Mouse (Mus musculus): ENCODE measurements around the gene Rubcn. TPM values are rescaled to one million over a fixed set of nuclear protein-coding genes. Genes with fewer than 3 reads are reported as not detected.
A peak's percentile ranks its signal among the peaks of the same experiment; 100 is the strongest.

Gene Rubcn
- total RNA-seq, 2 experiments from 2014 or later: 24.1 to 35.3 TPM

- no peak for DNase-seq
Observed at GRCm38 (mm10) chr16:32870231-32870630, 7.3 kb downstream of the Rubcn start.

GRCm38 (mm10) chr16:32867919-32868552 lies 9.5 kb downstream of the Rubcn start:
- peak; percentile 93 for DNase-seq

GRCm38 (mm10) chr16:32866713-32867112 lies 10.9 kb downstream of the Rubcn start:
- no peak for DNase-seq

GRCm38 (mm10) chr16:32865401-32865800 lies 12.2 kb downstream of the Rubcn start:
- DNase-seq: no peak

GRCm38 (mm10) chr16:32861813-32862385 lies 15.7 kb downstream of the Rubcn start:
- no peak for DNase-seq

GRCm38 (mm10) chr16:32858771-32859636 lies 18.6 kb downstream of the Rubcn start:
- peak; percentile 45 for DNase-seq

GRCm38 (mm10) chr16:32858356-32858755 lies 19.2 kb downstream of the Rubcn start:
- DNase-seq: no peak

GRCm38 (mm10) chr16:32856751-32857150 lies 20.8 kb downstream of the Rubcn start:
- no peak for DNase-seq

- DNase-seq: no peak
Observed at GRCm38 (mm10) chr16:32854050-32854571, 23.5 kb downstream of the Rubcn start.

GRCm38 (mm10) chr16:32853492-32854049 lies 24.0 kb downstream of the Rubcn start:
- DNase-seq: peak; percentile 25

- DNase-seq: no peak
Observed at GRCm38 (mm10) chr16:32849042-32849830, 28.3 kb downstream of the Rubcn start.

GRCm38 (mm10) chr16:32847103-32847502 lies 30.5 kb downstream of the Rubcn start:
- DNase-seq: no peak

- DNase-seq: no peak
Observed at GRCm38 (mm10) chr16:32831501-32831900, 46.1 kb downstream of the Rubcn start.

- DNase-seq: no peak
Observed at GRCm38 (mm10) chr16:32829104-32829503, 48.5 kb downstream of the Rubcn start.

- no peak for DNase-seq
Observed at GRCm38 (mm10) chr16:32826521-32826920, 51.0 kb downstream of the Rubcn start.

- no peak for DNase-seq
Observed at GRCm38 (mm10) chr16:32825380-32825779, 52.2 kb downstream of the Rubcn start.

- no peak for DNase-seq
Observed at GRCm38 (mm10) chr16:32824061-32824460, 53.5 kb downstream of the Rubcn start.

- no peak for DNase-seq
Observed at GRCm38 (mm10) chr16:32823487-32823886, 54.1 kb downstream of the Rubcn start.

- DNase-seq: no peak
Observed at GRCm38 (mm10) chr16:32822881-32823280, 54.7 kb downstream of the Rubcn start.

- no peak for DNase-seq
Observed at GRCm38 (mm10) chr16:32822450-32822827, 55.1 kb downstream of the Rubcn start.

GRCm38 (mm10) chr16:32821772-32822449 lies 55.7 kb downstream of the Rubcn start:
- peak; percentile 42 for DNase-seq
